7 mouse cellular contexts compared by ENCODE assay signal in genomic region chr3:152346633-152347141, GRCm38 (mm10). TPM values are rescaled to one million over a fixed set of nuclear protein-coding genes. Genes with fewer than 3 reads are reported as not detected.
DNase-seq lines count a peak whose midpoint lies in the region; ATAC-seq and TF ChIP-seq lines count a peak whose summit lies in the region.

No protein-coding gene starts in this region.

- H3ac ChIP-seq in C2C12 (ENCODE audit: control insufficient read depth, insufficient read length, low read depth) = peak overlapping the region; percentile 88
- H3ac ChIP-seq in myocyte (ENCODE audit: control insufficient read depth, insufficient read length) = peak overlapping the region; percentile 71

- H3K36me3 ChIP-seq in C2C12 (ENCODE audit: control insufficient read depth, insufficient read depth) (peaks cover 8% of the 10 kb centered on the region), CH12.LX (replicated peaks in 1 of 2; ENCODE audit: control insufficient read depth in 1 of 2, insufficient read depth in 1 of 2, low read length in 1 of 2) (peaks cover 0 to 21% of the 10 kb centered on the region in 2 experiments), myocyte (ENCODE audit: control insufficient read depth, insufficient read depth) (no peaks in the 10 kb centered on the region)
- no peaks in the 10 kb centered on the region for H3K36me3 ChIP-seq in intestine, embryonic 14.5 days (ENCODE audit: control insufficient read depth, insufficient read depth, low read length)
- H3K36me3 ChIP-seq in liver, embryonic 13.5 days = peaks cover 9% of the 10 kb centered on the region; the same call in 1 of the 2 replicates

- peaks cover 53% of the 10 kb centered on the region for H3K79me2 ChIP-seq in C2C12 (ENCODE audit: control insufficient read depth, insufficient read depth)
- peaks cover 38% of the 10 kb centered on the region for H3K79me2 ChIP-seq in CH12.LX (replicated peaks; ENCODE audit: control insufficient read depth, extremely low read depth, insufficient read depth, poor library complexity, severe bottlenecking)
- peaks cover 49% of the 10 kb centered on the region for H3K79me2 ChIP-seq in myocyte (ENCODE audit: control insufficient read depth, insufficient read depth)

- TF ChIP-seq POLR2A in CH12.LX (IDR thresholded peaks at IDR 0.05; ENCODE audit: low read depth, low read length) (no peak), myocyte (IDR thresholded peaks at IDR 0.05; ENCODE audit: insufficient read length, low read depth) (no peak)

- H3K27ac ChIP-seq in CH12.LX (ENCODE audit: insufficient read depth, low read depth) = no peak overlapping the region
- H3K27ac ChIP-seq in intestine, embryonic 14.5 days (ENCODE audit: low read depth) = peak overlapping the region; percentile 75
- H3K27ac ChIP-seq in liver, embryonic 13.5 days = peak overlapping the region; percentile 89

- TF ChIP-seq CTCF in C2C12 (IDR thresholded peaks at IDR 0.05; ENCODE audit: control insufficient read depth, insufficient read depth, insufficient read length) (no peak), CH12.LX (conservative IDR thresholded peaks at IDR 0.05 in 1 of 2, IDR thresholded peaks at IDR 0.05 in 1 of 2; ENCODE audit: low read depth in 2 of 2, low read length in 2 of 2) (no peak)

- under 1% methylated on average over 51 of the region's 54 CpGs for WGBS in intestine, embryonic 14.5 days
- WGBS in liver, embryonic 13.5 days (ENCODE audit: insufficient replicate concordance) = under 1% methylated on average over 43 of the region's 54 CpGs

- TF ChIP-seq RAD21 in CH12.LX (IDR thresholded peaks at IDR 0.05; ENCODE audit: low read depth, low read length) = no peak

- H3K4me3 ChIP-seq in C2C12 (ENCODE audit: insufficient read depth, poor library complexity, severe bottlenecking) = peak overlapping the region; percentile 75
- H3K4me3 ChIP-seq in CH12.LX (replicated peaks in 1 of 3; ENCODE audit: low read depth in 2 of 3, low read length in 2 of 3, poor library complexity in 1 of 3) = peak overlapping the region; percentile 69 to 72 (median 72)
- H3K4me3 ChIP-seq in intestine, embryonic 14.5 days (ENCODE audit: low read depth, low read length) = peak overlapping the region; percentile 75
- peak overlapping the region; percentile 84 for H3K4me3 ChIP-seq in liver, embryonic 13.5 days (replicated peaks)
- peak overlapping the region; percentile 59 for H3K4me3 ChIP-seq in myocyte

- peak; percentile 45 for DNase-seq in CH12.LX (ENCODE audit: extremely low read depth)
- peak; percentile 58 for DNase-seq in cerebellum, adult 9-10 months
- peak; percentile 80 for DNase-seq in intestine, embryonic 14.5 days (ENCODE audit: low spot score)
- DNase-seq in liver, embryonic 13.5 days = peak; percentile 31

- no peak for TF ChIP-seq EP300 in CH12.LX (IDR thresholded peaks at IDR 0.05; ENCODE audit: low read length)

- ATAC-seq in frontal cortex, adult (ENCODE audit: low TSS enrichment) = peak; percentile 20; the same call in 1 of the 2 replicates
- ATAC-seq in intestine, embryonic 14.5 days (replicated peaks; ENCODE audit: low FRiP score, low TSS enrichment, low read depth) = no peak; the same call in 1 of the 2 replicates
- ATAC-seq in liver, embryonic 13.5 days (ENCODE audit: low read depth) = peak; percentile 77; the same call in 1 of the 2 replicates

- H3K9ac ChIP-seq in CH12.LX (ENCODE audit: insufficient read depth, low read depth) = peak overlapping the region; percentile 91
- peak overlapping the region; percentile 87 for H3K9ac ChIP-seq in intestine, embryonic 14.5 days (ENCODE audit: low read length)
- peak overlapping the region; percentile 90 for H3K9ac ChIP-seq in liver, embryonic 13.5 days

- H3K27me3 ChIP-seq in C2C12 (ENCODE audit: control insufficient read depth, insufficient read depth, insufficient read length) (no peaks in the 10 kb centered on the region), CH12.LX (replicated peaks) (no peaks in the 10 kb centered on the region), myocyte (ENCODE audit: control insufficient read depth, insufficient read depth, insufficient read length) (no peaks in the 10 kb centered on the region)
- H3K27me3 ChIP-seq in intestine, embryonic 14.5 days (replicated peaks; ENCODE audit: control insufficient read depth, insufficient read depth, low read length) = no peaks in the 10 kb centered on the region
- H3K27me3 ChIP-seq in liver, embryonic 13.5 days = no peaks in the 10 kb centered on the region

- peaks cover 37% of the 10 kb centered on the region for H3K79me3 ChIP-seq in C2C12 (ENCODE audit: low read depth)

- no peaks in the 10 kb centered on the region for H3K9me3 ChIP-seq in CH12.LX (replicated peaks; ENCODE audit: low read length)
- H3K9me3 ChIP-seq in intestine, embryonic 14.5 days (ENCODE audit: control insufficient read depth, low read length) = no peaks in the 10 kb centered on the region
- H3K9me3 ChIP-seq in liver, embryonic 13.5 days (replicated peaks) = no peaks in the 10 kb centered on the region

- in situ Hi-C loops in CH12.LX (cut with MboI; ENCODE audit: low pct_ligation_motif_present, low pct_unique_long_range_greater_than_20kb, low sequenced_read_pairs) = no loop called here

- dilution Hi-C loops in CH12.LX (cut with MboI; ENCODE audit: extremely low pct_ligation_motif_present, extremely low pct_unique_long_range_greater_than_20kb, low sequenced_read_pairs) = no loop called here

- H3K4me2 ChIP-seq in CH12.LX (ENCODE audit: insufficient read depth, low read depth, poor library complexity, severe bottlenecking) (peak overlapping the region; percentile 96), myocyte (ENCODE audit: low read depth) (peak overlapping the region; percentile 94)
- H3K4me2 ChIP-seq in intestine, embryonic 14.5 days (ENCODE audit: low read length) = peak overlapping the region; percentile 60
- H3K4me2 ChIP-seq in liver, embryonic 13.5 days = peak overlapping the region; percentile 68

- H3K4me1 ChIP-seq in CH12.LX (ENCODE audit: control insufficient read depth in 1 of 2, insufficient read depth in 2 of 2) = peaks cover 3 to 21% of the 10 kb centered on the region in 2 experiments
- H3K4me1 ChIP-seq in intestine, embryonic 14.5 days (replicated peaks; ENCODE audit: control insufficient read depth, insufficient read depth, low read length) = peaks cover 23% of the 10 kb centered on the region
- H3K4me1 ChIP-seq in liver, embryonic 13.5 days (replicated peaks) = peaks cover 50% of the 10 kb centered on the region

TF ChIP-seq in C2C12, 6 proteins besides CTCF, POLR2A, EP300 and RAD21:
- TF ChIP-seq FOSL1 (IDR thresholded peaks at IDR 0.05; ENCODE audit: insufficient read depth, low read length, poor library complexity, severe bottlenecking) = no peak

TF ChIP-seq in CH12.LX, 34 proteins besides CTCF, POLR2A, EP300 and RAD21 (continues in another document):
- TF ChIP-seq ZKSCAN1 (IDR thresholded peaks at IDR 0.05; ENCODE audit: borderline replicate concordance, low read depth, low read length) (no peak), TCF12 (IDR thresholded peaks at IDR 0.05; ENCODE audit: low read depth, low read length) (no peak), JUND (conservative IDR thresholded peaks at IDR 0.05; ENCODE audit: low read depth, low read length) (no peak), UBTF (IDR thresholded peaks at IDR 0.05; ENCODE audit: low read depth, low read length) (peak; percentile 81; the same call in 1 of the 2 replicates), MYC (IDR thresholded peaks at IDR 0.05; ENCODE audit: low read depth, low read length) (peak; percentile 49; the same call in 1 of the 2 replicates), ELF1 (IDR thresholded peaks at IDR 0.05; ENCODE audit: low read depth, low read length) (no peak), SIN3A (IDR thresholded peaks at IDR 0.05; ENCODE audit: low read length) (peak; percentile 85), SMC3 (IDR thresholded peaks at IDR 0.05; ENCODE audit: low read depth, low read length) (no peak)

TF ChIP-seq in myocyte, 11 proteins besides CTCF, POLR2A, EP300 and RAD21 (continues in another document):
- TF ChIP-seq MYOG (IDR thresholded peaks at IDR 0.05; ENCODE audit: control insufficient read depth in 1 of 3, insufficient read depth in 1 of 3, insufficient read length in 2 of 3, low read depth in 2 of 3) (no peak), E2F4 (IDR thresholded peaks at IDR 0.05; ENCODE audit: insufficient read depth) (no peak), MYOD1 (IDR thresholded peaks at IDR 0.05; ENCODE audit: control insufficient read depth in 1 of 3, insufficient read length in 2 of 3, low read depth in 2 of 3) (no peak), REST (IDR thresholded peaks at IDR 0.05; ENCODE audit: insufficient read depth, insufficient read length) (no peak), POLR2AphosphoS2 (IDR thresholded peaks at IDR 0.05; ENCODE audit: insufficient read length, low read depth) (no peak), MAX (IDR thresholded peaks at IDR 0.05; ENCODE audit: low read depth) (no peak), USF1 (IDR thresholded peaks at IDR 0.05; ENCODE audit: low read depth) (no peak), CEBPB (IDR thresholded peaks at IDR 0.05; ENCODE audit: insufficient read depth, poor library complexity, severe bottlenecking) (no peak), TCF3 (IDR thresholded peaks at IDR 0.05; ENCODE audit: insufficient read length, low read depth) (no peak)

RNA-seq across cellular contexts. Expression of gene Usp33, which starts 0.4 kb away (rescaled TPM):
- 8.4 TPM for polyA plus RNA-seq in C2C12 (2012; fragmentation: generic; extraction: Trizol)
- 48.8 and 48.9 TPM in 2 replicates for total RNA-seq in CH12.LX (2012; rRNA removed)
- 54.7 and 65.5 TPM in 2 replicates for total RNA-seq in CH12.LX (2014; rRNA removed)
- 35.8 and 38.3 TPM in 2 replicates for polyA plus RNA-seq in CH12.LX (2012; ENCODE audit: insufficient read length, low read depth)
- polyA plus RNA-seq in intestine, embryonic 14.5 days (2014; fragmentation: Nextera tagmentation; extraction: Ambion mirVana) = 51.0 and 52.3 TPM in 2 replicates
- 19.5 and 28.1 TPM in 2 replicates for polyA plus RNA-seq in liver, embryonic 13.5 days (2015; fragmentation: Nextera tagmentation; extraction: Ambion mirVana)
- polyA plus RNA-seq in myocyte (2012; fragmentation: generic; extraction: Trizol) = 7.9 TPM

RNA-seq across cellular contexts. Expression of gene Miga1, which starts 6.5 kb away (rescaled TPM):
- polyA plus RNA-seq in C2C12 (2012; fragmentation: generic; extraction: Trizol) = 0.43 TPM
- total RNA-seq in CH12.LX (2012; rRNA removed) = 30.7 and 32.5 TPM in 2 replicates
- total RNA-seq in CH12.LX (2014; rRNA removed) = 23.1 and 25.3 TPM in 2 replicates
- polyA plus RNA-seq in CH12.LX (2012; ENCODE audit: insufficient read length, low read depth) = 41.1 and 44.7 TPM in 2 replicates
- 19.2 and 22.0 TPM in 2 replicates for polyA plus RNA-seq in intestine, embryonic 14.5 days (2014; fragmentation: Nextera tagmentation; extraction: Ambion mirVana)
- polyA plus RNA-seq in liver, embryonic 13.5 days (2015; fragmentation: Nextera tagmentation; extraction: Ambion mirVana) = 4.3 and 4.7 TPM in 2 replicates
- 0.26 TPM for polyA plus RNA-seq in myocyte (2012; fragmentation: generic; extraction: Trizol)

RNA-seq across cellular contexts. Expression of gene Zzz3, which starts 48.6 kb away (rescaled TPM):
- 7.6 TPM for polyA plus RNA-seq in C2C12 (2012; fragmentation: generic; extraction: Trizol)
- 64.2 and 77.7 TPM in 2 replicates for total RNA-seq in CH12.LX (2012; rRNA removed)
- total RNA-seq in CH12.LX (2014; rRNA removed) = 116 and 131 TPM in 2 replicates
- 88.4 and 94.9 TPM in 2 replicates for polyA plus RNA-seq in CH12.LX (2012; ENCODE audit: insufficient read length, low read depth)
- 59.9 and 63.1 TPM in 2 replicates for polyA plus RNA-seq in intestine, embryonic 14.5 days (2014; fragmentation: Nextera tagmentation; extraction: Ambion mirVana)
- 16.3 and 21.2 TPM in 2 replicates for polyA plus RNA-seq in liver, embryonic 13.5 days (2015; fragmentation: Nextera tagmentation; extraction: Ambion mirVana)
- polyA plus RNA-seq in myocyte (2012; fragmentation: generic; extraction: Trizol) = 6.6 TPM
